Mouse (Mus musculus) CH12.LX (cell line): Measurements from ENCODE around the gene Atmin. TPM values are rescaled to one million over a fixed set of nuclear protein-coding genes. Genes with fewer than 3 reads are reported as not detected.

Experiments
- DNase-seq: peaks from one replicate; pipeline ENCODE4 v3.0.0-alpha.2; 2013; ENCODE audit errors: extremely low read depth
- H3K27ac ChIP-seq: 2 replicates; pipeline ENCODE4 v1.5.1; 2012; ENCODE audit warnings: low read depth, mild to moderate bottlenecking, control low read depth, moderate library complexity; ENCODE audit not compliant: insufficient read depth
- H3K27me3 ChIP-seq: replicated peaks from 2 replicates; pipeline ENCODE3; 2012; ENCODE audit warnings: inconsistent platforms
- H3K36me3 ChIP-seq, 2 experiments: replicated peaks in 1 of 2; 2 replicates each; pipeline versions ENCODE3 to v1.6.1; 2012; ENCODE audit warnings: inconsistent platforms in 1 of 2, low read length in 1 of 2, mild to moderate bottlenecking in 1 of 2, mixed read lengths in 1 of 2, moderate library complexity in 1 of 2; ENCODE audit not compliant: control insufficient read depth in 1 of 2, insufficient read depth in 1 of 2
- H3K4me1 ChIP-seq, 2 experiments: 2 replicates each; pipeline ENCODE4 v1.6.1; 2012; ENCODE audit warnings: inconsistent platforms in 1 of 2, moderate library complexity in 1 of 2; ENCODE audit not compliant: insufficient read depth in 2 of 2, control insufficient read depth in 1 of 2
- H3K4me2 ChIP-seq: 2 replicates; pipeline ENCODE4 v1.6.1; 2012; ENCODE audit warnings: low read depth, mild to moderate bottlenecking, control low read depth; ENCODE audit not compliant: poor library complexity, insufficient read depth, severe bottlenecking
- H3K4me3 ChIP-seq, 3 experiments: fragments of 150-350 bp in 1 of 3; sonication (generic) in 1 of 3; replicated peaks in 1 of 3; 2 replicates each; pipeline versions ENCODE3 to v1.5.1; 2011 to 2012; ENCODE audit warnings: low read depth in 2 of 3, low read length in 2 of 3, mild to moderate bottlenecking in 2 of 3, moderate library complexity in 2 of 3, control low read depth in 1 of 3, improper control_type of control experiment in 1 of 3, inconsistent platforms in 1 of 3, mixed read lengths in 1 of 3; ENCODE audit not compliant: poor library complexity in 1 of 3
- H3K79me2 ChIP-seq: replicated peaks from 2 replicates; pipeline ENCODE4 v1.6.1; 2012; ENCODE audit warnings: mild to moderate bottlenecking, moderate library complexity; ENCODE audit not compliant: control insufficient read depth, poor library complexity, insufficient read depth, severe bottlenecking; ENCODE audit errors: extremely low read depth
- H3K9ac ChIP-seq: 2 replicates; pipeline ENCODE4 v1.6.1; 2012; ENCODE audit warnings: low read depth, mild to moderate bottlenecking, control low read depth, moderate library complexity; ENCODE audit not compliant: insufficient read depth
- H3K9me3 ChIP-seq: replicated peaks from 2 replicates; pipeline ENCODE3; 2012; ENCODE audit warnings: low read length, inconsistent platforms, mixed read lengths
- BHLHE40 ChIP-seq: IDR thresholded peaks from 2 replicates; pipeline ENCODE4 v1.6.1; 2011; ENCODE audit warnings: mild to moderate bottlenecking, low read depth, low read length, improper control_type of control experiment
- CHD1 ChIP-seq: IDR thresholded peaks from 2 replicates; pipeline ENCODE4 v1.6.1; 2012; ENCODE audit warnings: low read depth, low read length, improper control_type of control experiment, inconsistent platforms
- CHD2 ChIP-seq: IDR thresholded peaks from 2 replicates; pipeline ENCODE4 v1.6.1; 2011; ENCODE audit warnings: low read length, improper control_type of control experiment
- ELF1 ChIP-seq: IDR thresholded peaks from 2 replicates; pipeline ENCODE4 v1.6.1; 2014; ENCODE audit warnings: low read depth, mild to moderate bottlenecking, inconsistent platforms, low read length, improper control_type of control experiment
- EP300 ChIP-seq: IDR thresholded peaks from 2 replicates; pipeline ENCODE4 v1.6.1; 2011; ENCODE audit warnings: low read length, improper control_type of control experiment
- GABPA ChIP-seq: IDR thresholded peaks from 2 replicates; pipeline ENCODE4 v1.6.1; 2012; ENCODE audit warnings: low read depth, low read length, improper control_type of control experiment, inconsistent platforms; ENCODE audit not compliant: insufficient replicate concordance
- MAFK ChIP-seq: IDR thresholded peaks from 2 replicates; pipeline ENCODE4 v1.6.1; 2011; ENCODE audit warnings: low read length, improper control_type of control experiment; ENCODE audit not compliant: insufficient replicate concordance
- MAZ ChIP-seq: IDR thresholded peaks from 2 replicates; pipeline ENCODE4 v1.6.1; 2012; ENCODE audit warnings: low read depth, mild to moderate bottlenecking, inconsistent platforms, low read length, improper control_type of control experiment, moderate library complexity
- MXI1 ChIP-seq: IDR thresholded peaks from 2 replicates; pipeline ENCODE4 v1.6.1; 2011; ENCODE audit warnings: mild to moderate bottlenecking, low read depth, low read length, improper control_type of control experiment
- MYC ChIP-seq: IDR thresholded peaks from 2 replicates; pipeline ENCODE4 v1.6.1; 2011; ENCODE audit warnings: low read depth, mild to moderate bottlenecking, improper control_type of control experiment, low read length
- NRF1 ChIP-seq: IDR thresholded peaks from 2 replicates; pipeline ENCODE4 v1.6.1; 2014; ENCODE audit warnings: low read depth, mild to moderate bottlenecking, inconsistent platforms, low read length, improper control_type of control experiment, moderate library complexity
- POLR2A ChIP-seq: IDR thresholded peaks from 2 replicates; pipeline ENCODE4 v1.6.1; 2011; ENCODE audit warnings: low read depth, mild to moderate bottlenecking, improper control_type of control experiment, low read length
- RAD21 ChIP-seq: IDR thresholded peaks from 2 replicates; pipeline ENCODE4 v1.6.1; 2011; ENCODE audit warnings: low read depth, mild to moderate bottlenecking, low read length, improper control_type of control experiment, moderate library complexity
- RCOR1 ChIP-seq: conservative IDR thresholded peaks from 2 replicates; pipeline ENCODE4 v1.6.1; 2012; ENCODE audit warnings: low read depth, mild to moderate bottlenecking, inconsistent platforms, low read length, improper control_type of control experiment
- SIN3A ChIP-seq: IDR thresholded peaks from 2 replicates; pipeline ENCODE4 v1.6.1; 2012; ENCODE audit warnings: low read length, improper control_type of control experiment, inconsistent platforms
- UBTF ChIP-seq: IDR thresholded peaks from 2 replicates; pipeline ENCODE4 v1.6.1; 2012; ENCODE audit warnings: low read depth, mild to moderate bottlenecking, inconsistent platforms, low read length, improper control_type of control experiment, moderate library complexity
- USF1 ChIP-seq: IDR thresholded peaks from 2 replicates; pipeline ENCODE4 v1.6.1; 2014; ENCODE audit warnings: low read depth, mild to moderate bottlenecking, inconsistent platforms, low read length, improper control_type of control experiment
- USF2 ChIP-seq: conservative IDR thresholded peaks from 2 replicates; pipeline ENCODE4 v1.6.1; 2011; ENCODE audit warnings: low read depth, low read length, improper control_type of control experiment
- ZC3H11A ChIP-seq: IDR thresholded peaks from 2 replicates; pipeline ENCODE4 v1.6.1; 2012; ENCODE audit warnings: low read depth, mild to moderate bottlenecking, inconsistent platforms, low read length, improper control_type of control experiment
- ZKSCAN1 ChIP-seq: IDR thresholded peaks from 2 replicates; pipeline ENCODE4 v1.6.1; 2012; ENCODE audit warnings: low read depth, inconsistent platforms, low read length, improper control_type of control experiment, borderline replicate concordance
- ZNF384 ChIP-seq: IDR thresholded peaks from 2 replicates; pipeline ENCODE4 v1.6.1; 2012; ENCODE audit warnings: low read depth, low read length, improper control_type of control experiment, inconsistent platforms
- dilution Hi-C: fragments of 300-500 bp; cut with MboI; formaldehyde crosslinking; loops from 2 replicates; pipeline ENCODE4 v1.14.3; 2020; ENCODE audit warnings: low sequenced_read_pairs; ENCODE audit not compliant: extremely low pct_unique_long_range_greater_than_20kb, extremely low pct_ligation_motif_present
- in situ Hi-C: fragments of 300-500 bp; cut with MboI; formaldehyde crosslinking; loops from 3 replicates; pipeline ENCODE4 v1.14.3; 2019; ENCODE audit warnings: low sequenced_read_pairs, low pct_ligation_motif_present, low pct_unique_long_range_greater_than_20kb, mixed read lengths
- polyA plus RNA-seq: library from polyadenylated mRNA; unstranded; fragments of >175 nt; gene quantifications from 2 replicates; pipeline ENCODE4 v1.2.1, GENCODE M21; 2012; ENCODE audit warnings: low read depth; ENCODE audit not compliant: insufficient read length
- total RNA-seq, 2 experiments: library from RNA; depleted of rRNA; stranded (reverse); fragments of 300-350 nt in 1 of 2; fragments of >200 nt in 1 of 2; gene quantifications; 2 replicates each; pipeline ENCODE4 v1.2.3; 2012 to 2014

The Atmin gene
- total and polyA plus RNA-seq, 3 experiments: 9.3 to 22.0 (median 14.8) TPM

DNA sequence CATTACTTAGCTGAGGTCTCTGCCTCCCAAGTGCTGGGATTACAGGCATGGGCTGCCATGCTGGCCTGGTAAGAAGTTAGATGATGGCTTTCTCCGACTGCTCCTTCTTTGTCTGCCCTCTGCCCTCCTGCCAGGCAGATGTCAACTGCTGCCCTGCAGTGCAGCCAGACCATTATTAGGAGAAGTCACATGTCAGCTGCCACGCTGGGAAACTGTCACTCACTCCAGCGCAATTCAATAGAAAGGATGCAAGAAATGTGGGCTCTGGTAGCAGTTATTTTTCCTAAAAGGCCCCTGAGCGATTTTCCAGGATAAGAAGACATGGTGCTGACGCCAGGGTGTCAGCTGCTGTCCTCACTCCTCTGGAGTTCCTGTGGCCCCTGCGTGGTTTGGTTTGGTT lies 7.7 kb upstream of the Atmin start:
- dilution Hi-C loops: no loop called here
- H3K4me2 ChIP-seq: no peak overlapping the region
- no peaks in the 10 kb centered on the region for H3K9me3 ChIP-seq
- peaks cover 61 to 96% of the 10 kb centered on the region in 2 experiments for H3K36me3 ChIP-seq
- DNase-seq: no peak
- H3K27me3 ChIP-seq: no peaks in the 10 kb centered on the region
- H3K4me3 ChIP-seq: no peak overlapping the region
- no peak overlapping the region for H3K27ac ChIP-seq
- 0 out of 4 replicates have a peak, but pooled peaks cover 0 to 3% of the 10 kb centered on the region in 2 experiments for H3K4me1 ChIP-seq
- H3K79me2 ChIP-seq: no peaks in the 10 kb centered on the region
- TF ChIP-seq MYC: no peak
- TF ChIP-seq ZKSCAN1: no peak
- no peak for TF ChIP-seq MAZ
- no peak for TF ChIP-seq GABPA
- TF ChIP-seq ZC3H11A: no peak
- no peak for TF ChIP-seq ZNF384
- TF ChIP-seq NRF1: no peak
- no peak for TF ChIP-seq EP300
- TF ChIP-seq RAD21: no peak
- in situ Hi-C loops: no loop called here
- H3K9ac ChIP-seq: no peak overlapping the region

DNA sequence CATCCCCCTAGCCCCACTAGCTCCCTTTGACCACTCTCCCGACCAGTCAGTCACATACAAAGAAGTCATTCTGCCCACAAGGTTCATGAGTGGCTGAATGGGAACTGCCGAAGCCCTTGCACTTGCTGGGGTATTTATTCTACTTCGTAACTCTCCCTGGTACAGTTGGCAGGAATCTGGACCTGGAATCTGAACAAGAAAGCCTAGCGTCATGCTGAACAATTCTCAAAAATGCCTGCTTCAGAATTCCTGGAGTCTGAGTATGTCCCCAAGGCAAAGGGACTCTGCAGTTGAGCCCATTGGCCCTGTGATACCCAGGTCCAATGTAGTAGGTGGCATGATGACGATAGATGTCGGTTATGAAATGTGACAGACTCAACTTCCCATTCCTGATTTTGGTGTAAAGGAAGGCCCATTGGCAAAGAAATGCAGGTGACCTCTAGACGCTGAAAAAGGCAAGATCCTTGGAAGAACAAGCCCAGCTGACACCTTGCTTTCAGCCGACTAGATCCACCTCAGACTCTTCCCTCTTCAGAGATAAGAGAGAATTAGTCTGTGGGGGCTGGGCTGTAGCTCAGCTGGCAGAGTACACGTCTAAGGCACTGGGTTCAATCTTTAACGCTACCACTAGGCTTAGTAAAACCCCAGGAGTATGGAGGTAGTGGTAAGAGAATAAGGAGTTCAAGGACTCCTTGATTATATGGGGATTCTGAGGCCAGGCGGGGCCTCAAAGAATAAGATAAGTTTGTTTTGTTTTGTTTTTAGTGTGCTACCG lies 722 bp upstream of the Atmin start:
- H3K27ac ChIP-seq: no peak overlapping the region
- no peak for TF ChIP-seq EP300
- TF ChIP-seq, all 38 proteins: peak for 0
- H3K4me1 ChIP-seq: peaks cover 8 to 23% of the 10 kb centered on the region in 2 experiments
- no peak for DNase-seq
- H3K4me2 ChIP-seq: no peak overlapping the region
- H3K4me3 ChIP-seq: no peak overlapping the region
- peaks cover 31% of the 10 kb centered on the region for H3K79me2 ChIP-seq
- peaks cover 22 to 49% of the 10 kb centered on the region in 2 experiments for H3K36me3 ChIP-seq
- H3K9me3 ChIP-seq: no peaks in the 10 kb centered on the region
- H3K9ac ChIP-seq: no peak overlapping the region
- H3K27me3 ChIP-seq: no peaks in the 10 kb centered on the region
- in situ Hi-C loops (no loop called here), dilution Hi-C loops (no loop called here)

DNA sequence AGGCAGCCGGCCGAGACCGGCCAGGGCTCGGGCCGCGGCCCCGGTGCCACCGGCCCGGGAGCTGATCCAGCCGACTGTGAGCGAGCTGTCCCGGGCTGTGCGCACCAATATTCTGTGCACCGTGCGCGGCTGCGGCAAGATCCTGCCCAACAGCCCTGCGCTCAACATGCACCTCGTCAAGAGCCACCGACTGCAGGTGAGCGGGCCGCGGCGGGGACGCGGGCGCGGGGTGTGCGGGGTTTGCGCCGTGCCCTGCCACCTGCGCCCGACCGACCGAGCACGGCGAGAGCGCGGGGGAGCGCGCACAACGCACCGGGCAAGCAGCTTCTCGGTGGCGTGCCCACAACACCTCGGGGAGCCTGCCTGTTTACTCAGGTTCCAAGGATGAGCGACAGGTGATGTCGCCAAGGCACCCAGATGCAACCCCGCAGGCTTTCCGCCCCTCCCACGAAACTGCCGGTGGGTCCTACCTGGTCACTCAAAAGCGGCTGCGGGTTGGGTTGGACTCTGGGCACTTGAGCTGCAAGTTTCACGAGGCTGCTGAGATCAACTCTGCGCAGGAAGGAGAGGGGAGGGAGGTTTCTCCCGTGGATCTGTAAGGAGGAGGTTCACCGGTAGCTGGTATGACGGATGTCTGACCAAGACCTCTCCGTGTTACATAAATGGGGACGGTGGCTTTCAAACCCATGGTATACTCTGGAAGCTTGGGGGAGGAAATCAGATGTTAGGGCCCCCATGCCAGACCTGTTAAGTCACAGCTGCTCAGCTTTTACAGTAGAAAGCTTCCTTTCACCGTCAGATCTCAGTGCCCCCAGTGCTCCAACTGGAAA lies 577 bp downstream of the Atmin start:
- peak overlapping the region; percentile 79 for H3K9ac ChIP-seq
- H3K79me2 ChIP-seq: peaks cover 40% of the 10 kb centered on the region
- peak; percentile 58 for DNase-seq
- peaks cover 11 to 36% of the 10 kb centered on the region in 2 experiments for H3K4me1 ChIP-seq
- no peaks in the 10 kb centered on the region for H3K27me3 ChIP-seq
- H3K4me3 ChIP-seq: peak overlapping the region; percentile 69 to 98 (median 98)
- H3K36me3 ChIP-seq: peaks cover 10 to 37% of the 10 kb centered on the region in 2 experiments
- in situ Hi-C loops (no loop called here), dilution Hi-C loops (no loop called here)
- no peaks in the 10 kb centered on the region for H3K9me3 ChIP-seq
- TF ChIP-seq POLR2A: no peak
- 0 out of 2 replicates have a peak, but pooled peaks have one; percentile 42 for TF ChIP-seq MAZ
- 0 out of 2 replicates have a peak, but pooled peaks have one; percentile 27 for TF ChIP-seq MAFK
- peak; percentile 30; the same call in 1 of the 2 replicates for TF ChIP-seq BHLHE40
- TF ChIP-seq MYC: no peak
- TF ChIP-seq CHD1: no peak
- TF ChIP-seq ELF1: no peak
- TF ChIP-seq CHD2: peak; percentile 35; the same call in 1 of the 2 replicates
- TF ChIP-seq SIN3A: peak; percentile 75; the same call in 1 of the 2 replicates
- no peak; the same call in 1 of the 2 replicates for TF ChIP-seq MXI1
- TF ChIP-seq RCOR1: no peak
- no peak for TF ChIP-seq NRF1
- no peak for TF ChIP-seq USF1
- TF ChIP-seq UBTF: 0 out of 2 replicates have a peak, but pooled peaks have one; percentile 29
- no peak for TF ChIP-seq USF2
- peak overlapping the region; percentile 92 for H3K27ac ChIP-seq
- peak overlapping the region; percentile 98 for H3K4me2 ChIP-seq
